Mouse (Mus musculus) CD4-positive, CD25-positive, alpha-beta regulatory T cell, adult 2 months (primary cell): ENCODE data around the gene Spindoc.
"Not testable (repeated sequence)": the region's sequence is repeated elsewhere in the genome, so short reads cannot be mapped to it uniquely, and the experiment has no call there.

Experiments
- DNase-seq: peaks from one replicate; pipeline ENCODE4 v3.0.0-alpha.2; 2012; ENCODE audit warnings: low read depth, low spot score

Spindoc gene

GRCm38 (mm10) chr19:7400635-7401034 lies 17.8 kb upstream of the Spindoc start:
- DNase-seq = no peak

GRCm38 (mm10) chr19:7398898-7399297 lies 16.1 kb upstream of the Spindoc start:
- not testable (repeated sequence) for DNase-seq

- DNase-seq = peak; percentile 47
Observed at GRCm38 (mm10) chr19:7396867-7397826, 14.4 kb upstream of the Spindoc start.

GRCm38 (mm10) chr19:7388488-7388887 lies 5.7 kb upstream of the Spindoc start:
- no peak for DNase-seq

GRCm38 (mm10) chr19:7386042-7386441 lies 3.2 kb upstream of the Spindoc start:
- DNase-seq = no peak

DNA sequence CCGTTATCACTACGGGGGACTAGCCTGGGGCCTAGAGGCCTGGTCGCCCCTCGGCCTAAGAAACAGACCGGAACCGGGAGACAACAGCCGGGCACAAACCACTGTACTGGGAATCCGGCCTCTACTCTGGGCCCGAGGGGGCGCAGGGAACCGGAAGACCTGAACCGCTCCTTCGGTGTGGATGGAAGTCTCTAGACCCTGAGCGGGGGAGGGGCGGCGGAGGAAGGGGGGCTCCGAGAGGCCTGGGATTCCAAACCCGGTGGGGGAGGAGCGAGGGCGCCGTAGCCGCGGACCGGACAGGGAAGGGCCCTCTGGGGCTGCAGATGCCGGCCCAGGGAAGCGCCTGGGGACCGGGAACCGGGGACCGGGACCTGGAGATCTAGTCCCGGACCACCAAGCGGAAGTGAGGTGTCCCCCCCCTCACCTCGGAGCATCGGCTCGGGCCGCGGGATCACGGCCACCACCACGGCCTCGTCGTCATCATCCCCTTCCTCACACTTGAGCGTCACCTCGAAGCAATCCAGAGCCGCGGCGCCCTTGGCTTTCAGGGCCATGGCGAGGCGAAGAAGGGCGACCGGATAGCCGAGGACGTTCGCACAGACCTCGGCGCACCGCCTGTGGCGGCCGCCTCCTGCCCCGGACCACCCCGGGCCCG lies 419 bp downstream of the Spindoc start:
- peak; percentile 56 for DNase-seq

DNA sequence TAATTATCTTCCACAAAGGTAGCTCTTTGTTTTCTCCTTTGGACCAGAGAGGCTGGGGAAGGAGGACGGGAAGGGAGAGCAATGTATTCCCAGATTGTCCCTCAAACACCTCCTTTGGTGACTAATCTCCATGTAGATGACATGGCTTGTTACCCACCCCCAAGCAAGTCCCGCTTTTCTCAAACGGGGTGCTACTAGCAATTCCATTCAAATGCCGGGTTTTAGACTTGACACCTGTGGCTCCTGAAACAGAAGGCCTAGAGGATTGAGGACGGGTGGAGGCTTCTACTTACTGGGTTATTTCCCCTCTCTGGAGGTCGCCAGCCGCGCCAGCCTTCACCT lies 917 bp downstream of the Spindoc start:
- no peak for DNase-seq

GRCm38 (mm10) chr19:7377639-7378038 lies 5.2 kb downstream of the Spindoc start:
- DNase-seq = no peak

DNA sequence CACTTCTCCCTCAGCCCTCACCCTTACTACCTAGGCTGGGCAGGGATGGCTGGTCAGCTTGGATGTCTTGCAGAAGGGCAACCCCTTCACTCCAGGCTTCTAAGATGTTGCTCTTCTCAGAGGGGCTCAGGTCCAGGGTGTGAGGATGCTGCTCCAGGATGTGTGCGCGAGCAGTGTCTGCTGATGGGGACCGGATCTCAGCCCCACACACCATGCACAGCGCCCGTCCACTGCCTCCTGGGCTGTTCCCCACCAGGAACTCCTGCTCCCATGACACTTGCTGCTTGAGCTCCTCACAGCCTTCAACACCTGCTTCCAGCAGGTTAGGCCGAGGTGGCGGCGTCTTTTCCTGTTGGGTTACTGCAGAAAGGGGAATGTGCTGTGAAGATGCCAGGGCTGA lies 8.3 kb downstream of the Spindoc start:
- DNase-seq = no peak

DNA sequence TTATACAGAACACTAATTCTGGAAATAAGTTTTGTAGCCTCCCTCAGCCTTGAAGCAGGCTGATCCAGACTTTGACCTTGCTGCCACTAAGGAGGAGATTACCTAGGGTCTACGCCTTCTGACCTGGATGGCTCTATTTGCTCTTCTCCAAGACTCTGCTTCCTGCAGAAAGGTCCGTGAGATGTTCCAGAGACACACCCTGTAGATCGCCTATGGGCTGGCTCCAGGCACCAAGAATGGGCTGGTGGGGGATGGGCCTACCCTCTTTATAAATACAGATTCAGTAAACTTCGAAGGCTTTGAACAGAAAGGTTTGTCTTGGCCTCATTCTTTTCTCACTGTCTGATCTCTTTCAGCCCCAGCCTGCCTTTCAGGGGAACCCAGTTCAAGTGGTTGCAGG lies 13.3 kb downstream of the Spindoc start:
- not testable (repeated sequence) for DNase-seq

DNA sequence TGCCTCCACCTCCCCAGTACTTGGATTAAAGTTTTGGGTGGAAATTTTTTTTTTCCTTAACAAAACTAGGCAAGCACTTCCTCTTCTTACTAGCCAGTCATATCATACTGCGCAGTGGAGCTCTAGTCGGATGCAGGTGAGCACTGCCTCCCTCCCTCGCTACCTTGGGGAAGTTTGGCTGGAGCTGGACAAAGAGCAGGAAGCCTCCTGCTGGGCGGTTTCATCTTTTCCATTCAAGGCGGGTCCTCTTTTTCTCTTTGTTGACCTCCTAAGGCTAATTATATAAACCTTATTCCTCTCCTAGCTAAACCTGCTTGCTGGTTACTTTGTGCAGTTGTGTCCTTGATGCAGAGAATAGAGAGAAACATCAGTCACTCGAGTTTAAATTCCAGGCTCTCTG lies 29.2 kb downstream of the Spindoc start:
- DNase-seq = no peak

- no peak for DNase-seq
Observed at GRCm38 (mm10) chr19:7352809-7353495, 29.8 kb downstream of the Spindoc start.

DNA sequence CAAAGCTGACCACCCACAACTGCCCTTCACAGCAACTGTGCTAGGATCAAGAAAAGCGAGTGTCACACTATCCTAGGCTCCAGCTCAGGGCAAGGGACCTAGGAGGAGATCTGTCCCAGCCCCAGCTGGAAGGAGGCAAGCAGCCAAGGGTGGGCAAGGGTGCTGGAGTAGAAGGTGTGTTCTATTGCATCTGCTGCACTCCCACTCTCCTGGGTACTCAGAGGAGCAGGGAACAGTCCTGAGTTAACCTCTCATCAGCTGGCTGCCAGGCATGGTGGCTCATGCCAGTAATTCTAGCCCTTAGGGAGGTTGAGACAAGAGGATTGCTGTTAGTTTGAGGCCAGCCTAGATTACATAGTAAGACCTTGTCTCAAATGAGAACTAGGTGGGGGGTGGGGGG lies 32.8 kb downstream of the Spindoc start:
- no peak for DNase-seq

GRCm38 (mm10) chr19:7345235-7345755 lies 37.5 kb downstream of the Spindoc start:
- peak; percentile 73 for DNase-seq

- peak; percentile 8 for DNase-seq
Observed at GRCm38 (mm10) chr19:7342646-7343045, 40.1 kb downstream of the Spindoc start.

- peak; percentile 100 for DNase-seq
Observed at GRCm38 (mm10) chr19:7341512-7342397, 41.0 kb downstream of the Spindoc start, which contains the start of gene Mark2. Mark2 (minus strand) TSS chr19:7341860.

DNA sequence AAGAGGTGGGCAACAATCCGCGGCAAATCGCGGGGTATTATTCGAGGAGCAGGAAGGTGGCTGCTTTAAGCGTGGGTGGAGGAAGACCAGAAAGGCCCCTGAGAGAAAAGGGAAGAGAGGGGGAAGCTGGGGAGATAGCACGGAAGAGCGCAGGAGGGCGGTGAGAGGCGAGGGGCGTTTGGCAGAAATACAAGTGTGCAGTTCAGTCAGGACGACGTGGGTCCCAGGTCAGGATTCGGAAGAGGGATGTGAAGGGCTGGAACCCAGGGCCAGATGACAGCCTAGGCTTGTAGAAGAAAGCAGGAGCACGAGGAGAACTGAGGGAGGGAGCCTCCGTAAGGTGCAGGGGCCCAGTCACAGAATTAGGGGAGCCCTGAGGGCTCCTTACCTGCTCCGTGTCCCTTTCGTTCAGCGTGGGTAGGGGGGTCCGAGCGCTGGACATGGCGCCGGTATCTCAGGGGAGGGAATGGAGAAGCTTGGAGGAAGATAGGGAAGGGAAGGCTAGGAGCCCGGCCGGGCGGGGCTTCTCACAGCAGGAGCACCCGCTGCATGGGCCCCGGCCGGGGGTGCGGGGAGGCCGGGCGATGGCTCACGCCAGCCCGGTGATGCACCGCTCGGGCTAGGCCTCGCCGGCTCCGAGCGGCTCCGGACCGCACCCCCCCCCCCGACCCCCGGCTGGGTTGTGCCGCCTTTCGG lies 41.9 kb downstream of the Spindoc start:
- DNase-seq = no peak

DNA sequence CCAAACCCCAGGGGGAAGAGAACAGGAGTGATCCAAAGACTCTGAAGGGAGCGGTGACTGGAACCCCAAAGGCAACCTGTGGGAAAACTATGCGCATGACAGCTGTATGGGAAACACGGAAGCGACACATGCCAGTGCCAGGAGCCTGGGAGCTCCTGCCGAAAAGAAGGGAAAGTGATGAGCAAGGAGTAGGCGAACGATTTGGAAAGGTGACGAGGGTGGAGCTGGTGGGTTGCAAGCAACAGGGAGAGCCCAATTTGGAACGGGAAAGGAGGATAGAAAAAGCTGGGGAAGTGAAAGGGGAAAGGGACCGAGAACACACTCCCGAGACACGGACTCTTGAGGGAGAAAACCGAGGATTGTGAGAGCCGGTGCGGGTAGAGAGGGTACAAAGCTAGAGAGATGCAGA lies 42.4 kb downstream of the Spindoc start:
- peak; percentile 12 for DNase-seq

- peak; percentile 17 for DNase-seq
Observed at GRCm38 (mm10) chr19:7339867-7340266, 42.9 kb downstream of the Spindoc start.

DNA sequence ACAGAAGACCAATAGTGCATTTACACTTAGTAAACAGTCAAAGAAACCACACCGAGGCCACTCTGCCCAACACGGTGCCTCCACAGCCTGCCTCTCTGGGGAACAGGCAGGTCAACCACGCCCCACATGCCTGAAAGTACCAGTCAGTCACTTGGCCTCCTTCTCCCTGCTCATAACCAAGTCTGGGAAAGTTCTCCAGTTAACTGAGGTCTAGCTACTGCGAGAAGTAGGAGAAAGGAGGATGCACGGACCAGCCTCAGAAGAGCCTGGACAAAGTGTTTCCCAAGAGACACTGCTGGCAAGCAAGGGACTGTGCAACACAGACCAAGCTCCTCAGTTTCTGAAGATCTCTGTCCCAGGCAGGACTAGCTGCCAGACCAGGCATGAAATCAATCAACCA lies 43.8 kb downstream of the Spindoc start:
- DNase-seq = peak; percentile 13
